Mouse (Mus musculus) forebrain, embryonic 15.5 days (tissue): Measurements from ENCODE around the gene Fus. TPM values are rescaled to one million over a fixed set of nuclear protein-coding genes. Genes with fewer than 3 reads are reported as not detected.
"Not testable (repeated sequence)": the region's sequence is repeated elsewhere in the genome, so short reads cannot be mapped to it uniquely, and the experiment has no call there.

ENCODE experiments used
- ATAC-seq: fragments of 200-750 bp; cut with Nextera tagmentation; replicated peaks from 2 replicates; pipeline ENCODE4 v1.8.0; 2017; ENCODE audit warnings: mild to moderate bottlenecking, moderate TSS enrichment, moderate library complexity
- H3K27ac ChIP-seq: fragments of 300-500 bp; sonication (generic); replicated peaks from 2 replicates; pipeline ENCODE4 v1.5.1; 2015; ENCODE audit warnings: mild to moderate bottlenecking, inconsistent platforms
- H3K27me3 ChIP-seq: fragments of 300-500 bp; sonication (generic); 2 replicates; pipeline ENCODE4 v1.6.1; 2015; ENCODE audit warnings: inconsistent platforms
- H3K36me3 ChIP-seq: fragments of 300-500 bp; sonication (generic); 2 replicates; pipeline ENCODE4 v1.6.1; 2015; ENCODE audit warnings: mild to moderate bottlenecking, inconsistent platforms
- H3K4me1 ChIP-seq: fragments of 300-500 bp; sonication (generic); 2 replicates; pipeline ENCODE4 v1.6.1; 2015; ENCODE audit warnings: inconsistent platforms
- H3K4me2 ChIP-seq: fragments of 300-500 bp; sonication (generic); replicated peaks from 2 replicates; pipeline ENCODE4 v1.6.1; 2015; ENCODE audit warnings: mild to moderate bottlenecking, inconsistent platforms
- H3K4me3 ChIP-seq: fragments of 300-500 bp; sonication (generic); 2 replicates; pipeline ENCODE4 v1.5.1; 2015; ENCODE audit warnings: mild to moderate bottlenecking, inconsistent platforms
- H3K9ac ChIP-seq: fragments of 300-500 bp; sonication (generic); replicated peaks from 2 replicates; pipeline ENCODE4 v1.6.1; 2015; ENCODE audit warnings: mild to moderate bottlenecking, inconsistent platforms
- H3K9me3 ChIP-seq: fragments of 300-500 bp; sonication (generic); 2 replicates; pipeline ENCODE4 v1.6.1; 2016; ENCODE audit warnings: inconsistent platforms
- WGBS: fragments of 180-500 bp; shearing (Covaris S2); methylation state at CpG from one replicate; pipeline ENCODE4 v1.1.7; 2015; ENCODE audit warnings: mixed read lengths; 5-methylcytosine and 5-hydroxymethylcytosine counted together
- polyA plus RNA-seq: library from polyadenylated mRNA; unstranded; fragments of >200 nt; fragmentation: Nextera tagmentation; extraction: Ambion mirVana; gene quantifications from 2 replicates; pipeline ENCODE4 v1.2.1, GENCODE M21; 2015

Fus gene
- polyA plus RNA-seq, 1 experiment from 2014 or later, result 438 TPM

GRCm38 (mm10) chr7:127930636-127931035 lies 36.6 kb upstream of the Fus start:
- Histone ChIP-seq H3K9me3 (no peaks in the 10 kb centered on the region), H3K4me2 (no peak overlapping the region), H3K27ac (no peak overlapping the region), H3K27me3 (peaks cover 20% of the 10 kb centered on the region), H3K4me1 (peaks cover 7% of the 10 kb centered on the region), H3K9ac (no peak overlapping the region), H3K4me3 (no peak overlapping the region), H3K36me3 (peaks cover 9% of the 10 kb centered on the region)
- WGBS, result 69% methylated on average over 5 of the region's 5 CpGs
- ATAC-seq, result no peak

DNA sequence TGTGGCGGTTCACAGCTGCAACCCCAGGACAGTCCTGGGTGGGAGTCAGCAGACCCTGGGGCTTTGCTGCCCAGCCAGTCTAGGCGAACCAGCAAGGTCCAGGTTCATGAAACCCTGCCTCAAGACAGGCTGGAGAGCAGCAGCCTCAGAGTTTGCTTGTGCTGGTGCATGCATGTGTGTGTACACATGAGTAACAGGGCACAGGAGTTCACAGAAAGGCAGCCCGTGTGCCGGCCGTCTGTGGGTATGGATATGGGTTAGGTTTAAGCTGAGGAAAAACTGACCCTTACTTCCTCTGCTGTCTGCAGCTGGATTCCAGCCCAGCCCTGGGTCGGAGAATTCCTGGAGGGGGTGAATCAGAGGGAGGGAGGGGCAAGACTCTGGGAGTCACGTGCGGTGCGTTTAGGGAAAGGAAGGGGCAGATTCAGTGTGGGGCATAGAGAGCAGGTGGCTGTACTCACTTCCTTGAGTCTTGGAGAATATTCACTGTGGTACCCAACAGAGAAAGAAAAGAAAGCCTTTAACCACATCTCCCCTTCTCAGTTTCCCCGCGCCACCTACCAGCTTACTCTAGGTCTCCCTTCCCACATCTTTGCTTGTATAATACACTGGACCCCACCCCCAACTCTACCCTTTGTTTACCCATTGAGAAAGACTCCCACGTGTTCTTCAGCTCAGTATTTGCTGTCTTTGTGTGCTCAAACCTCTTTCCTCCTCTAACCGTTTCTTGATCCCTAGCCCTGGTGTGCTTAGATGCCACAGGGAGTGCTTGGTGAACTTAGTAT lies 35.7 kb upstream of the Fus start:
- Histone ChIP-seq H3K9ac (no peak overlapping the region), H3K27ac (no peak overlapping the region), H3K4me2 (no peak overlapping the region), H3K27me3 (peaks cover 20% of the 10 kb centered on the region), H3K9me3 (no peaks in the 10 kb centered on the region), H3K4me1 (peaks cover 16% of the 10 kb centered on the region), H3K4me3 (no peak overlapping the region), H3K36me3 (peaks cover 2% of the 10 kb centered on the region; the same call in 1 of the 2 replicates)
- no peak for ATAC-seq
- WGBS, result 30% methylated on average over 13 of the region's 13 CpGs

- no peaks in the 10 kb centered on the region for H3K9me3 ChIP-seq
- H3K36me3 ChIP-seq, result no peaks in the 10 kb centered on the region
- peaks cover 20% of the 10 kb centered on the region for H3K27me3 ChIP-seq
- no peak overlapping the region for H3K4me3 ChIP-seq
- ATAC-seq, result no peak
- WGBS, result 18% methylated on average over 13 of the region's 13 CpGs
- no peak overlapping the region for H3K9ac ChIP-seq
- no peak overlapping the region for H3K4me2 ChIP-seq
- peaks cover 16% of the 10 kb centered on the region for H3K4me1 ChIP-seq
- no peak overlapping the region for H3K27ac ChIP-seq
These were observed 34.8 kb upstream of the Fus start for GRCm38 (mm10) chr7:127932273-127933031.

GRCm38 (mm10) chr7:127934075-127934474 lies 33.2 kb upstream of the Fus start:
- Histone ChIP-seq H3K27me3 (peaks cover 9% of the 10 kb centered on the region), H3K36me3 (no peaks in the 10 kb centered on the region), H3K4me3 (no peak overlapping the region), H3K27ac (no peak overlapping the region), H3K4me1 (peaks cover 16% of the 10 kb centered on the region), H3K9ac (no peak overlapping the region), H3K4me2 (no peak overlapping the region), H3K9me3 (no peaks in the 10 kb centered on the region)
- ATAC-seq, result no peak
- 86% methylated on average over 5 of the region's 5 CpGs for whole genome bisulfite sequencing

DNA sequence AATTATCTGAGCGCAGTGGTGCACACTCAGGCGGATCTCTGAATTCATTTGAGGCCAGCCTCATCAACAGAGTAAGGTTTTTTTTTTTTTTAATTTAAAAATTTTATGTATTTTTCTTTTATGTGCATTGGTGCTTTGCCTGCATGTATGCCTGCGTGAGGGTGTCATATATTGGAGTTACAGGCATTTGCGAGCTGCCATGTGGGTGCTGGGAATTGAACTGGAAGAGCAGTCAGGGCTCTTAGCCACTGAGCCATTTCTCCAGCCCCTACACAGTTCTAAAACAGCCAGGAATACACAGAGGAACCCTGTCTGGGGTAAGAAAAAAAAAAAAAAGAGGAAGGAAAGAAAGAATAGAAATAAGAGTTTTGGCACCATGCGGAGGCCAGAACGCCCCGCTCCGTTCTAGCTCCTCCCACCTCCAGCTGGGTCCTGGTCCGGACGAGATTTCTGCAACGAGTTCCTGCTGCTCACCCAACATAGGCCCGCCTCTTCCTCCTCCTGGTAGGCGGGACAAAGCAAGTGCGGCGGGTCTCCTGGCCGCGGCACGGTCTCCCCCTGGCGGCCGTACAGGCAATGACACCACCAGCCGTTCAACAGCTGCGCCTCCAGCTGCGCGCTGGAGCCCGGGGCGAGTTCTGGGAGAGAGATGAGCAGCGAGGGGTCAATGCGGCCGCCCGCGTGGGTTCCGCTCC lies 32.1 kb upstream of the Fus start:
- Histone ChIP-seq H3K4me1 (peaks cover 16% of the 10 kb centered on the region), H3K36me3 (no peaks in the 10 kb centered on the region), H3K4me2 (peak overlapping the region; percentile 96), H3K9ac (peak overlapping the region; percentile 89), H3K27ac (peak overlapping the region; percentile 84), H3K27me3 (peaks cover 3% of the 10 kb centered on the region), H3K4me3 (peak overlapping the region; percentile 77), H3K9me3 (no peaks in the 10 kb centered on the region)
- peak; percentile 97 for ATAC-seq
- WGBS, result 6% methylated on average over 31 of the region's 32 CpGs

DNA sequence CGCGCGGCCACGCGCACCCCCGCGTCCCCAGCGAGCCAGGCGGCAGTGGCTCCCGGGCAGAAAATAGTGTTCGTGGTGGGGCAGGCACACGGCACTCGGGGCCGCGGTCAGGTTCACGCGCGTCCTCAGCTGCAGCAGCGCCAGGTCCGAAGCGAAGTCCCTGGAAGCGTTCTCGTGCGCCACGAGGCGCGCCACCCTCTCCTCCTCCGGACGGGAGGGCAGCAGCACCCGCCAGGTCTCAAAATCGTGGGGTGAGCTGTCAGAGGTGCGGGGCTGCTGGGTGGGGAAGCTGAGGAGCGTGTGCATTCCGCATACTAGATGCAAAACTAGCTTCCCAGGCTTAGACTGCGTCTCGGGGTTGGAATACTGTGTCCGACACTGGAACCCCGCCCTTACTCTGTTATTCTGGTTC lies 31.5 kb upstream of the Fus start:
- H3K9ac ChIP-seq, result peak overlapping the region; percentile 89
- H3K4me2 ChIP-seq, result peak overlapping the region; percentile 96
- H3K36me3 ChIP-seq, result no peaks in the 10 kb centered on the region
- ATAC-seq, result peak; percentile 60
- WGBS, result under 1% methylated on average over 38 of the region's 38 CpGs
- H3K27ac ChIP-seq, result peak overlapping the region; percentile 84
- H3K27me3 ChIP-seq, result no peaks in the 10 kb centered on the region
- H3K9me3 ChIP-seq, result no peaks in the 10 kb centered on the region
- H3K4me1 ChIP-seq, result peaks cover 16% of the 10 kb centered on the region
- peak overlapping the region; percentile 77 for H3K4me3 ChIP-seq

GRCm38 (mm10) chr7:127936216-127936884 lies 30.9 kb upstream of the Fus start:
- Histone ChIP-seq H3K4me1 (peaks cover 16% of the 10 kb centered on the region), H3K9me3 (no peaks in the 10 kb centered on the region), H3K27ac (0 out of 2 replicates have a peak overlapping the region, but pooled peaks have one; percentile 84), H3K4me3 (peak overlapping the region; percentile 77), H3K27me3 (no peaks in the 10 kb centered on the region), H3K36me3 (no peaks in the 10 kb centered on the region), H3K9ac (peak overlapping the region; percentile 89), H3K4me2 (peak overlapping the region; percentile 96)
- ATAC-seq, result no peak
- 57% methylated on average over 18 of the region's 18 CpGs for WGBS

DNA sequence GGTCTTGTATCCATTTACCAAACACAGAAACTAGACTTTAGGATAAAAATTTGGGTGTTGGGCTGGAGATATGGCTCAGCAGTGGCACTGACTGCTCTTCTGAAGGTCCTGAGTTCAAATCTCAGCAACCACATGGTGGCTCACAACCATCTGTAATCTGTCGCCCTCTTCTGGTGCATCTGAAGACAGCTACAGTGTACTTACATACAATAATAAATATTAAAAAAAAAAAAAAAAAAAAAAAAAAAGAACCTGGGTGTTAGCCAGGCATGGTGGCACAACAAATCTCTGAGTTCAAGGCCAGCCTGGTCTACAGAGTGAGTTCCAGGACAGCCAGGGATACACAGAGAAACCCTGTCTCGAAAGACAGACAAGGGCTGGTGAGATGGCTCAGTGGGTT lies 25.2 kb upstream of the Fus start:
- H3K4me3 ChIP-seq, H3K4me2 ChIP-seq, H3K4me1 ChIP-seq, ATAC-seq, H3K9ac ChIP-seq, H3K9me3 ChIP-seq, H3K27ac ChIP-seq, H3K36me3 ChIP-seq: not testable (repeated sequence)
- H3K27me3 ChIP-seq, result peaks cover 12% of the 10 kb centered on the region; the same call in 1 of the 2 replicates
- 58% methylated on average over 2 of the region's 2 CpGs for WGBS

- H3K9me3 ChIP-seq, result no peaks in the 10 kb centered on the region
- H3K27ac ChIP-seq, result no peak overlapping the region
- H3K4me2 ChIP-seq, result no peak overlapping the region
- H3K27me3 ChIP-seq, result peaks cover 12% of the 10 kb centered on the region; the same call in 1 of the 2 replicates
- H3K4me1 ChIP-seq, result no peaks in the 10 kb centered on the region
- no peak overlapping the region for H3K4me3 ChIP-seq
- H3K9ac ChIP-seq, result no peak overlapping the region
- H3K36me3 ChIP-seq, result no peaks in the 10 kb centered on the region
- ATAC-seq, result no peak
- 11% methylated on average over 23 of the region's 23 CpGs for WGBS
These were observed 22.6 kb upstream of the Fus start for GRCm38 (mm10) chr7:127944614-127945013.

- whole genome bisulfite sequencing, result 78% methylated on average over 6 of the region's 6 CpGs
These were observed 20.7 kb upstream of the Fus start, which contains the start of gene Prss36 for GRCm38 (mm10) chr7:127946470-127947023. TSS of gene Prss36 (minus strand) at chr7:127946725.

DNA sequence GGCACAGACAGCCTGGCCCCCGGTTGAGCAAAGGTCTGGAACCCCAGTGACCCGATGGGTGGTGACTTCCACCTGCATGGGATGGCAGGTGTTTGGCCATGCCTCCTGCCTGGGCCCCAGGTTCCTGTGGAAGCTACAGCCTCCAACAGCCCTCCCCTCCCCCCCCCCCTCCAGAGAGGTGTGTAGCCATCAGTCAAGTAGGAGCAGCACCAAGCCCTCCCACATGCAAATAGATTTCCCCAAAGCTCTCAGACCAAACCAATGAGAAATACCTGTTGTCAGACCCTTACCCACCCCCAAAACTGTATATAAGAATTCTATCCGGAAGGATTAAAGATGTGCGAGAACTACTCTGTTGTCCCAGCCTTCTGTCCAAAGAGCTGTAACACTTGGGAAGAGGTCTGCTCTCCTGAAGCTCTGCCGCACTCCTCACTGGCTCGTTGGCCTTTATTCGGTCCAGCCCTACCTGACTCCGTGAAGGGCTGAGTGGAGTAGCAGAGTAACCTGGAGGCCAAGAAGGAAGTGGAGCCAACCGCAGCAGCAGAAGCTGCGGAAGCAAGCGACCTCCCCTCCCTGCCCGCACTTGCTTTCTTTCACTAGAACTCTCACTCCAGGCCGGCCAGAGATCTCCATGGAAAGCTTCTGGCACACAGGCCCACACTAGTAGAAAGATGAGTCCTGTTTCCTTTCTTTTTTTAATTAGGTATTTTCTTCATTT lies 14.2 kb upstream of the Fus start:
- no peak for ATAC-seq
- Histone ChIP-seq H3K9ac (no peak overlapping the region), H3K4me2 (no peak overlapping the region), H3K27ac (no peak overlapping the region), H3K4me1 (no peaks in the 10 kb centered on the region), H3K4me3 (no peak overlapping the region), H3K27me3 (no peaks in the 10 kb centered on the region), H3K9me3 (no peaks in the 10 kb centered on the region), H3K36me3 (no peaks in the 10 kb centered on the region)
- 50% methylated on average over 13 of the region's 13 CpGs for WGBS

More at GRCm38 (mm10) chr7:127946470-127947023, 20.7 kb upstream of the Fus start, which contains the start of gene Prss36:
- H3K9me3 ChIP-seq, result no peaks in the 10 kb centered on the region
- H3K9ac ChIP-seq, result no peak within 1 kb of the TSS
- no peaks in the 10 kb centered on the region for H3K36me3 ChIP-seq
- no peak within 1 kb of the TSS for H3K4me3 ChIP-seq
- no peak for ATAC-seq
- no peak within 1 kb of the TSS for H3K27ac ChIP-seq
- H3K27me3 ChIP-seq, result peaks cover 12% of the 10 kb centered on the region; the same call in 1 of the 2 replicates
- H3K4me2 ChIP-seq, result no peak within 1 kb of the TSS
- H3K4me1 ChIP-seq, result no peaks in the 10 kb centered on the region
